Comparison of ENCODE assay signal across 26 mouse cellular contexts in the genomic region with DNA sequence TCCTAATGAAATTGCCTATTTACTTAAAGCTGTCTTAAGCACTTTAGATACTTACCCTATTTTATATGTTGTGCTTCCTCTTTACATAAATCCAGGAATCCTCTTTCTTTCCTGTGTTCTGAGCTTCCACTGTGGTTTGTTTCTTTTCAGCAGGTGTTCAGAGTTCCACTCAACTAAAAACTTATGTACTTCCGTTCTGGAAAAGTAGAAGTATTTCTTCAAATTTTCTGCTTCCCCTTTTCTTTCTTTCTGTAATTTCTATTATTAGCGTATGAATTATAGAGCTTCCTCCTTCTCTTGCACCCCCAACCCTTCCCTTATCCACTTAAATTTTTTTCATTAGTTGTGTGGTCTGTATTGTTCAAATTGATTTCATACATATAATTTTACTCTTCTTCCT.
DNase-seq lines count a peak whose midpoint lies in the region; ATAC-seq and TF ChIP-seq lines count a peak whose summit lies in the region.
"Had no signal": no experiment of that assay in that cellular context is flagged by ENCODE, and none has a peak within 500 bp of the region (broad histone marks: within the 10 kb centered on the region; RNA-seq: fewer than 3 reads in every experiment).

No protein-coding gene starts in this region.

- peak overlapping the region; percentile 64 for H3K27ac ChIP-seq in bone marrow macrophage, adult 2 months (ENCODE audit: insufficient read depth, low read depth, low read length)
- H3K27ac ChIP-seq: embryonic facial prominence, embryonic 12.5 days; embryonic facial prominence, embryonic 15.5 days; gastrocnemius, adult 2 months; heart, adult 2 months; heart, embryonic 10.5 days; hindbrain, embryonic 10.5 days; hindbrain, embryonic 13.5 days; intestine, embryonic 15.5 days had no signal

- TF ChIP-seq POLR2A in bone marrow macrophage, adult 2 months (IDR thresholded peaks at IDR 0.05; ENCODE audit: borderline replicate concordance, low read depth, low read length), result no peak

- ATAC-seq in hematopoietic stem cell, adult 5-6 weeks (replicated peaks in 1 of 2; ENCODE audit: insufficient read depth in 1 of 2, low FRiP score in 2 of 2, low TSS enrichment in 1 of 2, low read depth in 1 of 2, poor library complexity in 2 of 2, severe bottlenecking in 2 of 2), result peak; percentile 67 to 69
- ATAC-seq: activated CD4-positive, CD25-positive, alpha-beta regulatory T cell, adult 4 months; forebrain, embryonic 14.5 days; forebrain, postnatal 0 days; hindbrain, embryonic 16.5 days; intestine, embryonic 15.5 days had no signal

- H3K4me3 ChIP-seq in bone marrow macrophage, adult 2 months (ENCODE audit: insufficient read depth, low read length), result no peak overlapping the region
- H3K4me3 ChIP-seq: embryonic facial prominence, embryonic 12.5 days; embryonic facial prominence, embryonic 15.5 days; gastrocnemius, adult 2 months; heart, adult 2 months; heart, embryonic 10.5 days; hindbrain, embryonic 10.5 days; hindbrain, embryonic 13.5 days; intestine, embryonic 15.5 days had no signal

- peak; percentile 6 for DNase-seq in A20 (ENCODE audit: low read depth, low spot score)
- no peak for DNase-seq in cerebellum, adult 9-11 months
- DNase-seq in embryo, embryonic 10.5 days (ENCODE audit: low spot score), result no peak
- DNase-seq in spleen, postnatal 14 days (ENCODE audit: low spot score in 2 of 2), result no peak
- DNase-seq: adrenal gland, adult 8-10 months; adrenal gland, postnatal 25 days; B cell, adult 2 months; cerebellum, adult 18-20 months; cerebellum, adult 9-10 months; cerebellum, postnatal 36 days; forebrain, postnatal 0 days; gastrocnemius, adult 2 months; gastrocnemius, postnatal 25 days; heart, adult 2 months; kidney, adult 11 months had no signal

- no peak for TF ChIP-seq CTCF in bone marrow macrophage, adult 2 months (IDR thresholded peaks at IDR 0.05; ENCODE audit: low read depth, low read length)

- H3K4me1 ChIP-seq in bone marrow macrophage, adult 2 months (ENCODE audit: control insufficient read depth, insufficient read depth, low read length), result peaks cover 16% of the 10 kb centered on the region
- H3K4me1 ChIP-seq: embryonic facial prominence, embryonic 12.5 days; embryonic facial prominence, embryonic 15.5 days; heart, embryonic 10.5 days; hindbrain, embryonic 10.5 days; hindbrain, embryonic 13.5 days; intestine, embryonic 15.5 days had no signal
